Mouse (Mus musculus) olfactory bulb, adult 2 months (tissue): ENCODE results near the gene Car14.

ENCODE experiments used
- CTCF ChIP-seq: fragments of 200-500 bp; IDR thresholded peaks from 2 replicates; pipeline ENCODE4 v1.5.1; 2012; ENCODE audit warnings: low read depth, mild to moderate bottlenecking, low read length, moderate library complexity; ENCODE audit not compliant: insufficient read depth
- POLR2A ChIP-seq: fragments of 200-500 bp; IDR thresholded peaks from 2 replicates; pipeline ENCODE4 v1.6.1; 2012; ENCODE audit warnings: mild to moderate bottlenecking, low read depth, low read length, moderate library complexity; ENCODE audit not compliant: insufficient read depth

- TF ChIP-seq POLR2A, result no peak
- TF ChIP-seq CTCF, result no peak
Measured at GRCm38 (mm10) chr3:95850611-95851010, 53.9 kb downstream of the Car14 start.
